Mouse (Mus musculus) embryo, embryonic 10 days (tissue): ENCODE measurements at regions not wholly inside any gene's neighbourhood (a gene's known extent, or its start where the extent isn't known, plus 50 kb on each side); places are given as distances from the start of the nearest gene placed in this dataset.

ENCODE experiments used
- DNase-seq: peaks from one replicate; pipeline ENCODE4 v3.0.0-alpha.2; 2015; ENCODE audit warnings: low spot score

DNA sequence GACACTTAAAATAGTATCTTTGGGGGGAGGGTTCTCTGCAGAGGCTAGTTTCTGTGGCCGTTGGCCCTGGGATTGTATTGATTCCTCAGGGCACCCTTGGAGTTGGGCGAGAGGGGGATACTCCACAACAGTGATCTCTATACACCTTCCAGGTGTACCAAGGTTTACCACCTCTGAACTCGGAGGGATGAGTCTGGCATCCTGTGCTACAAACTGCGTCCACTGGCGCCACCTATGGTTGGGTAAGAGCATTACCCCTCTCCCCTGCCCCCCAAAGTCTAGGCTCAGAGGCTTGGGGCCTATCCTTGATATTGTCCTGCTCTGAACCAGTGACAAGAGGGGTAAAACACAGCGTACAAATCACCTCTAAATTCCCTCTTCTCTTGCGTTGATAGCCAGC, 62.2 kb downstream of the Gm17728 start:
- no peak for DNase-seq

DNA sequence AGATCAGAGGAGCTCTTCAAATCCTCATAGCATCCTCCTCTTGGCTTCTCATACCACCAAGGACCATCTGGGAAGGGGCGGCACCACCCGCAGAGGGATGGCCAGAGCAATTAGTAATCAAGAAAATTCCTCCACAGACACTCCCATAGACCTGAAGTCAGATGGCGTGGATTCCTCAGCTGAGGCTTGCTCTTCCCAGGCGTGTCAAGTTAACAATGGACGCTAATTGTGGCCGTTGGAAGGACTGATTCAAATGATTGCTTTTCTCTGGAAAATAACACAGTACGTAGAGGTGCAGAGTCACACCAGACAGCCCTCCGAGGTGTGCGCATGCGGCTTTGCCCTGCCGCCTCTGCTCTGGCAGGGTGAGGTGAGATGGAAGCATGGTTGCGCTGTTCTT, 62.7 kb downstream of the Gm17728 start:
- DNase-seq: no peak

DNA sequence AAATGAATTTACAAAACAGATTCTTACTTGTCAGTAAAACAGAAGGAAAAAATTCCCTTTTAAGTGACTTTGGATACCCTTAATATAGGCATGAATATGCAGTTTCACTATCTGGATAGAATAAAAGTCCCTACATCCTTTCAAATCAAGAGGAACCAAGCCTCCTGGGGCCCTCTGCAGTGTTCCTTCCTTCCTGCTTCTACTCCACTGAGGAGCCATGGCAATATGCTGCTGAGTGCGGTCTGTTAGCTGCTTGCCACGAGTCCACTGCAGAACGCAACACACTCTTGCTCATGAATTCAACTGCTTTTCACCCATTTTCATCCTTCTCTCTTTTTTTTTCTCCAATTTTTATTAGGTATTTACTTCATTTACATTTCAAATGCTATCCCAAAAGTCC, 107.5 kb downstream of the Gm17728 start:
- no peak for DNase-seq

DNA sequence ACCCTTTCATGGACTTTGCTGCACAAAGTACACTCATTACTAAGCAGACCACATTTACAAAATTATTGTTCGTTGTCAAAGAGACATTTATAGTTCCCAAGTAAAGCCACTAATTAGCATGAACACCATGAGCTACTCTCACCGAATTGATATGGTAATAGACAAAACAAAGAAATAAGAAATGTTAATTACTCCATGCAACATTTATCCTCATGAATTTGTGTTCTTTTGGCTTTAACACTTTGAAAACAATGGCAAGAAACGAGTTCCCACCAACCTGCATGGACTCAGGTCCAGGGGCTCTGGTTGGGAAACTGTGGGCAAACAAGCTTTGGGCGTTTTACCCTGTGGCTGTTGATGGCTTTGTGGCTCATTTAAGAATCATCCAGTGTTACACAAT, 114.2 kb downstream of the Gm17728 start:
- DNase-seq: no peak

DNA sequence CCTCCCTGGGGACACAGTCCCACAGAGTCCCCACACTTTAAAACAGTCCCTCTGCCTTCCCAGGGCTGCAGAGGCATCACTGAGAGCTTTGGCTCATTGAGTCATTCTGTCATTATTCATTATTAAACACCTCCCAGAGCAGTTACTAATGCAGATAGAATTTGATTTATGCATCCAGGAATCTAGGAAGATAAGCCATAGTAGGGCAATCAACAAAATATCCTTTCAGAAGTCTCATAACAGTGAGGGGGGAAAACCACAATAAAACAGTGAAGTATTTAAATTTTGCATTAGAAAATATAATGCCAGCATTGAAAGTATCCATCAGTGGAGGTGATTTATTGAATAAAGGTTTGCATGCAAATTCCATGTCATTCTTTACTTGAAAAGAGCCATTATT, 116.5 kb downstream of the Gm17728 start:
- DNase-seq: no peak

DNA sequence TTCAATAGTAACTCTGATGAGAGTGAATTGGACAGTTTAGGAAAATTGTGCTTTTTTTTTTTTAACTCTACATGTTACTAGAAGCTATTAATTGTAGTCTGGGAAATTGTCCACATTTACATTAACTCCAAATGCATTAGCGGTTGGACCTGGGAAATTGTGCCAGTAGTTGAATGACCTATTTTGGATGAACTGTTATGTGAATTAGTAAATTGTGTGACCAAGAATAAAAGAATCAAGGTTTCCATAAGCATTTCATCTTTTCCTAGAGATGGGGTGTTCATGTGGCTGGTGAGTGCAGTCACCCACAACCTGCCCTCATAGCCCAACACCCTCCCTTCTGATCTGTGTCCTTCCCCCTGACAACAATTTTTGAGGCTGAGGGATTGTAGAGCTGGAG, 118.3 kb downstream of the Gm17728 start:
- DNase-seq: no peak

DNA sequence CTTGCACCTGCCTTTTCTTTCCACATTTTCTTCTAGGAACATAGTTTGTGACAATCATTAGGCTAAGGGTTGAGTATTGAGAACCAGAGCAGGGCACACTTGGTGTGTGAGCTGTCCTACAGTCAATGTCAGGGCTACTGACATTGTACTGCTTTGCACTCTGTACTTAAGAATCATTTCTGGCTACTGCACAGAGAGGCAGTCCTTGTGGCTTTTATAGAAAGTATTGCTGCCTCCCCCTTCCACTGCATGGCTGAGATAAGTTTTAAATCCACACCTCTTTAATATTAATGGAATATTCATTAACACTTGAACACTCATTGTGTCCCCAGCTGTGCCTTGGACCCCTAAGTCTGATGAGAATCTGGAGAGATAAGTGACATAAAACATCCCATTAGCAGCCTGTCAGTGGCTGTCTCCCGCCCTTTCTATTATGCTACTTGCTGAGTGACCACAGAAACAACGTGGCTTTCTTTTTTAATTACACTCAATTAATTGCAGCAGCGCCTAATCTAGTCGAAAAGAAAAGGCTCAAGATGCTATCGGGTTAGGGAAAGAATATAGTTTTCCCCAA, 121.5 kb downstream of the Gm17728 start:
- DNase-seq: no peak

DNA sequence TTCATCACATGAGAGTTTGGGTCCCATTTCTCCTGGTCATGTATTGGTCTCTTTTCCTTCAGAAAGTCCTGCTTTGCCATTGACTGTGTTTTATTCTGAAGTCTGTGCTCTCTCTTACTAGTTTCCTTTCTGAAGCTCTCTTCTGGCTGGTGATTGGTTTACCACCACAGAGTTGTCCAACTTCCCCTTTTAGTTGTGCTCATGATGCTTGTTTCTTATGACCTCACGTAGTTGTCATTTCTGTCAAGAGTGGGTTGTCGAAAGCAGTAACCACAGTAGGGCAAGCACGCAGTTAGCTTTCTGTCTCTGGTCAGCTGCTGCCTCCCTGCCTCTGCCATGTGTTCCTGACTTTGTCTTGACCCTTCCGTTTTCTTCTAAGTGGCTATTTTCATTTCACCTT, 112.0 kb downstream of the Pabpc6 start:
- no peak for DNase-seq

DNA sequence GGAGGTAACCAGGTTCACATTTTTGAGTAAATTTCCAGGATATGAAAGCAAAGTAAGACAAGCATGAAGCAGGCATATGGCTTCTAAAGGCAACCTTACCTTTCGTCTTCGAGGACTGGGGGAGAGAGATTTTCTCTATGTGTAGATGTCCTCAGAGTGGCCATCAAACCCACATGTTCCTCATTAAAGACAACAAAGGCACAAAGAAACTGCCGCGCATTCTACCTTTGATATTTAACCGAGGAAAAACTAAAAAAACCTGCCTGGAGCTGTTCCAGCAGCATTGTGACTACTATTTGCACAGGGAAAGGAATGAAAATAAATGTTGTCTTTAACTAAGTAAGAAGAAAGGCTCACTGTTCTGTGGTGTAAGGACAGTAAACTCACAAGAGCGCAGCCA, 102.7 kb downstream of the Pabpc6 start:
- DNase-seq: peak; percentile 12

DNA sequence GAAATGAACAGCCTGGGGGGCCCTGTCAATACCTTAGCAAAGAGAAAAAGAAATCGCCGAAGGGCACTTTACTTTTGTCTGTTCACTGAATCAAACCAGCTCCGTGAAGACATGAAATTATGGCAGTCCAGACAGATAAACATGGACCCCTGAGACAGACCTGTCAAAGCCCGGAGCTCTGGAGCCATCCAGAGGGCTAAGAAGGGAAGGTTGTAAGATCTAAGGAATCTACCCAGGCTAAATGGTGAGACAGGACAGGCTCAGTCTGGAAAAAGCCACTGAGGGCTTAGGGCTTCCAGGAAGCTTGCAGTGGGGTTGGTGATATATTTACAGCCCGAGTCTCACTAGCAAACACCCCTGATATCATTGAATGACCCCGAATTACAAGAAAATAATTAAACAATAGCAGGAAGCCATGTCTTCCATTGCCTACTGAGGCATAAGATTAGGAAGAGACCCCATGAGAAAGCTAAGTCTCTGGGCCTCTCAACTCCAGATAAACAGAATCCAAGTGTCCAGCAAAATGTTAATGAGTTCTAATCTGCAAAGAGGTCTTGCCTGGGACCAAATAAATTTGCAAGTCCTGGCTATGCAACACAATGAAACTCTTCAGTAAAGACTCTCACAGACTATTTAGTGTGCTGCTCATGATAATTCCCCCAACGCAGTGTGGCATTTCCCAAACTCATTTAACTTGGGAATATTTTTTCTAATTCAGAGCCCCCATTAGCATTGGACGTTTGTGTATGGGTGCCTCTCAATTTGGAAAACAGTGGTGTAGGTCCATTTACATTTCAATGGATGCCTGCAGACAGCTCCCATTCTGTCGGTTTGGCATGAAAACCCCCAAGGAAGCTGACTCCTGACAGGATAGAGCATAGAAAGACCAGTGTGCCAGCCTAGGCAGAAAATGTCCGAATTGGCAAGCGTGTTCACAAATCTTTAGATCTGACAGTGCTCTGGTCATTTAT, 89.8 kb downstream of the Pabpc6 start:
- DNase-seq: peak; percentile 21

DNA sequence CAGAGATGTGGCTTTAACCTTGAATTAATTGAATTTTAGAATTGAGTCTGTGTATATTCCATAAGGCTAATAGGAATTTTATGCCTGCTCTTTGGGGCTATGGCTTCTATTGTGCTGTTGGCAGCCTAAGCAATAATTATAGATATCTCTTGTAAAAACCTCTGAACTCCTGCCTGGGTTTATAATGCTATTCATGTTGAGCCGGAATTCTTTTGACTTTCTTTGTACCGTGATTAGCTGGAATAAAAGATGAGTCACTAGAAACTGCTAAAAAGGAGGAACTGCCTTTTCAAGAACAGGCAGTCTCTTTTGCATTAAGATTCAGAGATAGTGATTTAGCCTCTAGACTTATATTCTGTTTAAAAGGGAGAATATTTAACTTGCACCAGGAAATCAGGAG, 71.4 kb downstream of the Pabpc6 start:
- DNase-seq: no peak

DNA sequence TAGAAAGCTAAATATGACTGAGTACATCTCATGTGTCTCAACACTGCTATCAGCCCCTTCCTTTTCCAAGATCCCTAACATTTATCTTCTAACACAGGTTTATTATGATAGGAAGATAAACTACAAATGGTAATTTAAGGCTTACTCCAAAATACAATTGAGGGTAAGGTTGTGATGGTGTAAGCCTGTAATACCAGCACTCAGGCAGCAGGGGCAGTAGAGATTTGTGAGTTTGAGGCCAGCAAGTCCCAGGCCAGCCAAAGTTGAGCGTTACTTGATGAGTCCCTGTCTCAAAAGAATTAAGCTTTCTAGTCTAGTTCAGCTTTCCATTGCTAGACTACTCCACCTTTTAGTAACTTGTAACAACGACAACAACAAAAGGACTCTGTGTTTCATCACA, 69.1 kb downstream of the Pabpc6 start:
- peak; percentile 21 for DNase-seq
